Mouse (Mus musculus): ENCODE data around the gene Prkar2b.

GRCm38 (mm10) chr12:32007040-32007439 lies 54.1 kb downstream of the Prkar2b start:
- TF ChIP-seq TAL1 (IDR thresholded peaks at IDR 0.05; ENCODE audit: low read length) (no peak), GATA1 (IDR thresholded peaks at IDR 0.05; ENCODE audit: low read length) (no peak)

Data from erythroblast, embryonic 14.5 days (primary cell).